Mouse (Mus musculus) hindbrain, postnatal 0 days (tissue): ENCODE measurements around the gene Zmynd8. TPM values are rescaled to one million over a fixed set of nuclear protein-coding genes. Genes with fewer than 3 reads are reported as not detected.
A peak's percentile ranks its signal among the peaks of the same experiment; 100 is the strongest.

Source experiments
- ATAC-seq: fragments of 200-750 bp; cut with Nextera tagmentation; 2 replicates; pipeline ENCODE4 v1.8.0; 2017; ENCODE audit warnings: mild to moderate bottlenecking, moderate TSS enrichment, moderate library complexity
- DNase-seq: peaks from one replicate; pipeline ENCODE4 v3.0.0-alpha.2; 2015; ENCODE audit warnings: low spot score
- H3K27ac ChIP-seq: fragments of 300-500 bp; sonication (generic); 2 replicates; pipeline ENCODE4 v1.5.1; 2014; ENCODE audit warnings: mild to moderate bottlenecking
- H3K27me3 ChIP-seq: fragments of 300-500 bp; sonication (generic); 2 replicates; pipeline ENCODE4 v1.6.1; 2014; ENCODE audit warnings: low read length, mixed read lengths; ENCODE audit not compliant: insufficient read depth
- H3K36me3 ChIP-seq: fragments of 300-500 bp; sonication (generic); 2 replicates; pipeline ENCODE4 v1.6.1; 2014; ENCODE audit warnings: low read length, mixed read lengths; ENCODE audit not compliant: insufficient read depth
- H3K4me1 ChIP-seq: fragments of 300-500 bp; sonication (generic); 2 replicates; pipeline ENCODE4 v1.6.1; 2014; ENCODE audit warnings: antibody characterized with exemption, low read length, mixed read lengths; ENCODE audit not compliant: insufficient read depth
- H3K4me2 ChIP-seq: fragments of 300-500 bp; sonication (generic); 2 replicates; pipeline ENCODE4 v1.6.1; 2014; ENCODE audit warnings: low read depth, mild to moderate bottlenecking, low read length, moderate library complexity, mixed read lengths
- H3K4me3 ChIP-seq: fragments of 300-500 bp; sonication (generic); 2 replicates; pipeline ENCODE4 v1.5.1; 2014; ENCODE audit warnings: low read length
- H3K9ac ChIP-seq: fragments of 300-500 bp; sonication (generic); replicated peaks from 2 replicates; pipeline ENCODE4 v1.6.1; 2014; ENCODE audit warnings: mild to moderate bottlenecking, low read length, moderate library complexity, mixed read lengths
- H3K9me3 ChIP-seq: fragments of 300-500 bp; sonication (generic); 2 replicates; pipeline ENCODE4 v1.6.1; 2016; ENCODE audit warnings: low read length, mixed read lengths
- CTCF ChIP-seq: IDR thresholded peaks from 2 replicates; pipeline ENCODE4 v1.5.1; 2016; ENCODE audit warnings: antibody characterized with exemption, control low read depth, low read depth
- WGBS: fragments of 180-500 bp; shearing (Covaris S2); extraction: QIAGEN DNeasy Blood & Tissue Kit; methylation state at CpG from one replicate; pipeline ENCODE4 v1.1.7; 2014; 5-methylcytosine and 5-hydroxymethylcytosine counted together
- polyA plus RNA-seq: library from polyadenylated mRNA; unstranded; fragments of >200 nt; fragmentation: Nextera tagmentation; extraction: Ambion mirVana; gene quantifications from 2 replicates; pipeline ENCODE4 v1.2.1, GENCODE M21; 2015
- total RNA-seq: library from RNA; depleted of rRNA; stranded (reverse); fragments of >200 nt; gene quantifications from 2 replicates; pipeline ENCODE4 v1.2.3, GENCODE M21; 2014

The Zmynd8 gene
- total and polyA plus RNA-seq, 2 experiments from 2014 or later: 46.8 to 53.0 TPM

- no peak for DNase-seq
- H3K27ac ChIP-seq: no peak overlapping the region
- H3K9me3 ChIP-seq: peaks cover 2% of the 10 kb centered on the region; the same call in 1 of the 2 replicates
- no peak overlapping the region for H3K4me3 ChIP-seq
- H3K36me3 ChIP-seq: no peaks in the 10 kb centered on the region
- H3K27me3 ChIP-seq: no peaks in the 10 kb centered on the region
- H3K4me2 ChIP-seq: no peak overlapping the region
- H3K4me1 ChIP-seq: no peaks in the 10 kb centered on the region
- no peak for TF ChIP-seq CTCF
- no peak for ATAC-seq
- H3K9ac ChIP-seq: no peak overlapping the region
- WGBS: 95% methylated on average over 16 of the region's 16 CpGs
Measured at GRCm38 (mm10) chr2:165927705-165928104, 28.9 kb upstream of the Zmynd8 start.

GRCm38 (mm10) chr2:165926191-165926590 lies 27.4 kb upstream of the Zmynd8 start:
- Histone ChIP-seq H3K36me3 (no peaks in the 10 kb centered on the region), H3K4me3 (no peak overlapping the region), H3K4me2 (no peak overlapping the region), H3K27me3 (no peaks in the 10 kb centered on the region), H3K9ac (no peak overlapping the region), H3K9me3 (peaks cover 2% of the 10 kb centered on the region; the same call in 1 of the 2 replicates), H3K4me1 (no peaks in the 10 kb centered on the region), H3K27ac (no peak overlapping the region)
- 93% methylated on average over 5 of the region's 5 CpGs for WGBS
- DNase-seq (no peak), ATAC-seq (no peak)
- no peak for TF ChIP-seq CTCF

- no peak for TF ChIP-seq CTCF
- no peaks in the 10 kb centered on the region for H3K4me1 ChIP-seq
- H3K27ac ChIP-seq: no peak overlapping the region
- H3K9me3 ChIP-seq: peaks cover 2% of the 10 kb centered on the region; the same call in 1 of the 2 replicates
- ATAC-seq (no peak), DNase-seq (no peak)
- no peaks in the 10 kb centered on the region for H3K36me3 ChIP-seq
- H3K27me3 ChIP-seq: no peaks in the 10 kb centered on the region
- 33% methylated on average over 3 of the region's 3 CpGs for WGBS
- H3K4me2 ChIP-seq: no peak overlapping the region
- no peak overlapping the region for H3K9ac ChIP-seq
- H3K4me3 ChIP-seq: no peak overlapping the region
Measured at GRCm38 (mm10) chr2:165925144-165925543, 26.3 kb upstream of the Zmynd8 start.

DNA sequence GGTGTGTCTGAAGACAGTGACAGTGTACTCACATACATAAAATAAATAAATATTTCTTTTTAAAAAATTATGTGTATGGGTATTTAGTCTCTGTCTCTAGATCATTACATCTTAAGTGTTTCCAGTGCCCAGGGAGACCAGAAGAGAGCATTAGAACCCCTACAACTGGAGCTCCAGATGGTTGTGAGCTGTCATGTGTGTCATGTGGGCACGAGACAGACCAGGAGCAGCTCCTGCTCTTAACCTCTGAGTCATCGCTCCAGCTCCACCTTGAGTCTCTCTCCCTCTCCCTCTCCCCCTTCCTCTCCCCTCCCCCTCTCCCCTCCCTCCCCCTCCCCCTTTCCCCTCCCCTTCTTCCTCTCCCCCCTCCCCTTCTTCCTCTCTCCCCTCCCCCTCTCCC lies 25.9 kb upstream of the Zmynd8 start:
- no peaks in the 10 kb centered on the region for H3K4me1 ChIP-seq
- H3K4me3 ChIP-seq: no peak overlapping the region
- no peak overlapping the region for H3K9ac ChIP-seq
- WGBS: 62% methylated on average over 2 of the region's 2 CpGs
- ATAC-seq (no peak), DNase-seq (no peak)
- peaks cover 2% of the 10 kb centered on the region; the same call in 1 of the 2 replicates for H3K9me3 ChIP-seq
- H3K36me3 ChIP-seq: no peaks in the 10 kb centered on the region
- H3K4me2 ChIP-seq: no peak overlapping the region
- H3K27me3 ChIP-seq: no peaks in the 10 kb centered on the region
- no peak for TF ChIP-seq CTCF
- H3K27ac ChIP-seq: no peak overlapping the region

GRCm38 (mm10) chr2:165923715-165924114 lies 24.9 kb upstream of the Zmynd8 start:
- no peaks in the 10 kb centered on the region for H3K4me1 ChIP-seq
- no peak for TF ChIP-seq CTCF
- H3K4me2 ChIP-seq: no peak overlapping the region
- peaks cover 2% of the 10 kb centered on the region; the same call in 1 of the 2 replicates for H3K9me3 ChIP-seq
- no peak overlapping the region for H3K27ac ChIP-seq
- no peak for ATAC-seq
- H3K36me3 ChIP-seq: no peaks in the 10 kb centered on the region
- H3K4me3 ChIP-seq: no peak overlapping the region
- no peak for DNase-seq
- no peak overlapping the region for H3K9ac ChIP-seq
- H3K27me3 ChIP-seq: no peaks in the 10 kb centered on the region
- 94% methylated on average over 8 of the region's 8 CpGs for WGBS

DNA sequence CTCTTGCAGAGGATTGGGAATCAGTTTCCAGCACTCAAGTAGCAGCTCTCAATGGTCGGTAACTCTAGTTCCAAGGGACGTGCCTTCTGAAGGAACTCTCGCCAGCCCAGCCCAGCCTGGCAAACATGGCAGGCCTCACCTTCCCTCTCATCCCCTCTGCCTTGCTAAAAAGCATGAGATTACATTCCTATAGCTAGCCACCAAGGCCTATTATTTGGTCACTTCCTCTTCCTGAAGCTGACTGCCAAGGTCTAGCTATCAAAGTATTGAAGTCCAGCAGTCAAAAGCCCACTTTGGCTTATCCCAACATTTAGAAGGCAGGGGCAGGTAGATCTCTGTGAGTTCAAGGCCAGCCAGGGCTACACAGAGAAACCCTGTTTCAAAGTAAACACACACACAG lies 24.2 kb upstream of the Zmynd8 start:
- DNase-seq (no peak), ATAC-seq (no peak)
- Histone ChIP-seq H3K9ac (no peak overlapping the region), H3K27me3 (no peaks in the 10 kb centered on the region), H3K4me1 (no peaks in the 10 kb centered on the region), H3K9me3 (peaks cover 2% of the 10 kb centered on the region; the same call in 1 of the 2 replicates), H3K27ac (no peak overlapping the region), H3K4me2 (no peak overlapping the region), H3K36me3 (no peaks in the 10 kb centered on the region), H3K4me3 (no peak overlapping the region)
- WGBS: 83% methylated on average over 3 of the region's 3 CpGs
- no peak for TF ChIP-seq CTCF

DNA sequence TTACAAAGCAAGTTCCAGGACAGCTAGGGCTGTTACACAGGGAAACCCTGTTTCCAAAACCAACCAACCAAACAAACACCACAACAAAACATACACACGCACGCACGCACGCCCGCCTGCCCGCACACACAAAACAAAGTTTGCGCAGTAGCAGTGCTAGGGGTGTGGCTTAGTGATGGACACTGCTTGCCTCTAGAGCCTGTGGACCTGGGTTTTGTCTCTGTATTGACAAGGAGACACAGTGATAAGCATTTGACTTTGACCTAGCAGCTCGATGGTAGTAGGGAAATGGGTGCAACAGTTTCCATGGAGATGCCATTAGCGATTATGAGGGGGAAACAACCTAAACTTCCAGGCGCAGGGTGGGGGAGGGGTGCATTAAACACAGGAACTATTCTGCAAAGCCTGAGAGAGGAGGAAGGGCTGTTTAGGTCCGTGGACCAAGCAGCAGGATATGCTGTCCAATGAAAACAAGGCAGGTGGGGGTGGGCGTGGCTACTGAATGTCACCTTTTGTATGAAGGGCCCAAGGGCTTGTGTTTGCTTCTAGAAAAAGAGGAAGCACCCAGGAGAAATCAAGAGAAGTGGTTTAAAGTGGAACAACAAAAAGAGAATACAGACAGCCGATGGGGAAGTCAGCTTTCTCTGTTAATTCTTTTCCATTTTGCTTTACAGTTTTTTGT lies 23.4 kb upstream of the Zmynd8 start:
- Histone ChIP-seq H3K4me1 (no peaks in the 10 kb centered on the region), H3K36me3 (no peaks in the 10 kb centered on the region), H3K9ac (no peak overlapping the region), H3K4me2 (no peak overlapping the region), H3K4me3 (no peak overlapping the region), H3K27ac (no peak overlapping the region), H3K9me3 (no peaks in the 10 kb centered on the region), H3K27me3 (no peaks in the 10 kb centered on the region)
- no peak for TF ChIP-seq CTCF
- 66% methylated on average over 13 of the region's 13 CpGs for WGBS
- DNase-seq (peak; percentile 14), ATAC-seq (no peak)
